ENCODE assay signal across 8 mouse cellular contexts in the genomic region with DNA sequence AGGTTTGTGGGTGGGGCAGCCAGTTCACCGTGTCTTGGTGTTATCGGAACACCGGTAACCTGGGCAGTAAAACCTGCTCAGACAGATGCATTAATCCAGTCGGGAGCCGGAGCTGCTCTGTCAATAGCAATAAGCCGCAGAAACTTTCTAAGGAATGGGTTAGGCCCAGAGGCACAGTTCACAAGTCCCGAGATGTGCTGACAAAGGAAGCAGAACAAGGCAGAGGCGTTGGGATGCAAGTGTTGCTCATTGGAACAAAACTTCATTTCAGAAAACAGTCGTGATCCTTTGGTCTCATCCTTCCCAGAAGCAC. TPM values are rescaled to one million over a fixed set of nuclear protein-coding genes. Genes with fewer than 3 reads are reported as not detected.
DNase-seq lines count a peak whose midpoint lies in the region; ATAC-seq and TF ChIP-seq lines count a peak whose summit lies in the region.

No protein-coding gene starts in this region.

- no peak; the same call in 1 of the 2 replicates for ATAC-seq in kidney, embryonic 16.5 days (ENCODE audit: low FRiP score, low TSS enrichment)
- no peak for ATAC-seq in hindbrain, embryonic 16.5 days
- no peak; the same call in 1 of the 2 replicates for ATAC-seq in midbrain, embryonic 15.5 days (replicated peaks)

- 3% methylated on average over 9 of the region's 9 CpGs for WGBS in kidney, embryonic 16.5 days
- 3% methylated on average over 9 of the region's 9 CpGs for WGBS in hindbrain, embryonic 16.5 days
- WGBS in midbrain, embryonic 15.5 days, result 2% methylated on average over 9 of the region's 9 CpGs

- peak overlapping the region; percentile 97 for H3K4me2 ChIP-seq in kidney, embryonic 16.5 days (replicated peaks; ENCODE audit: low read depth, low read length)
- H3K4me2 ChIP-seq in hindbrain, embryonic 16.5 days (ENCODE audit: low read length), result peak overlapping the region; percentile 100
- H3K4me2 ChIP-seq in midbrain, embryonic 15.5 days, result peak overlapping the region; percentile 99

- H3K9ac ChIP-seq in kidney, embryonic 16.5 days (replicated peaks; ENCODE audit: low read length), result peak overlapping the region; percentile 84
- H3K9ac ChIP-seq in hindbrain, embryonic 16.5 days (ENCODE audit: low read depth, low read length), result peak overlapping the region; percentile 81
- H3K9ac ChIP-seq in midbrain, embryonic 15.5 days, result peak overlapping the region; percentile 47

- peak overlapping the region; percentile 79 for H3K27ac ChIP-seq in kidney, embryonic 16.5 days (ENCODE audit: low read length)
- peak overlapping the region; percentile 53; the same call in 1 of the 2 replicates for H3K27ac ChIP-seq in cortical plate, adult 2 months (ENCODE audit: insufficient read depth, low read length)
- H3K27ac ChIP-seq in hindbrain, embryonic 16.5 days (ENCODE audit: low read depth, low read length), result peak overlapping the region; percentile 72
- H3K27ac ChIP-seq in midbrain, embryonic 15.5 days, result peak overlapping the region; percentile 56; the same call in 1 of the 2 replicates

- DNase-seq in kidney, adult 18-20 months, result no peak
- DNase-seq in urinary bladder, adult 2 months (ENCODE audit: low spot score), result no peak
- DNase-seq in urinary bladder, adult 18-20 months (ENCODE audit: low spot score in 2 of 2), result no peak
- DNase-seq in cerebellum, postnatal 10 days, result no peak

- peak overlapping the region; percentile 68 for H3K4me3 ChIP-seq in kidney, embryonic 16.5 days (ENCODE audit: low read length)
- peak overlapping the region; percentile 80 for H3K4me3 ChIP-seq in cortical plate, adult 2 months (ENCODE audit: insufficient read depth, low read length)
- H3K4me3 ChIP-seq in hindbrain, embryonic 16.5 days (ENCODE audit: low read length), result peak overlapping the region; percentile 77
- peak overlapping the region; percentile 50 for H3K4me3 ChIP-seq in midbrain, embryonic 15.5 days

- peaks cover 19% of the 10 kb centered on the region for H3K27me3 ChIP-seq in kidney, embryonic 16.5 days (ENCODE audit: insufficient read depth, low read length)
- H3K27me3 ChIP-seq in hindbrain, embryonic 16.5 days (replicated peaks; ENCODE audit: control insufficient read depth, insufficient read depth, low read length), result no peaks in the 10 kb centered on the region
- H3K27me3 ChIP-seq in midbrain, embryonic 15.5 days (replicated peaks), result peaks cover 14% of the 10 kb centered on the region

- TF ChIP-seq POLR2A in cortical plate, adult 2 months (IDR thresholded peaks at IDR 0.05; ENCODE audit: extremely low read depth, insufficient read depth, low read length), result no peak

- no peaks in the 10 kb centered on the region for H3K9me3 ChIP-seq in kidney, embryonic 16.5 days (ENCODE audit: low read length)
- H3K9me3 ChIP-seq in hindbrain, embryonic 16.5 days (ENCODE audit: control insufficient read depth, low read length), result no peaks in the 10 kb centered on the region
- H3K9me3 ChIP-seq in midbrain, embryonic 15.5 days, result no peaks in the 10 kb centered on the region

- peaks cover 11% of the 10 kb centered on the region for H3K4me1 ChIP-seq in kidney, embryonic 16.5 days (ENCODE audit: insufficient read depth, low read length)
- H3K4me1 ChIP-seq in cortical plate, adult 2 months (ENCODE audit: control insufficient read depth, insufficient read depth, low read length), result 0 out of 2 replicates have a peak, but pooled peaks cover 1% of the 10 kb centered on the region
- peaks cover 6% of the 10 kb centered on the region for H3K4me1 ChIP-seq in hindbrain, embryonic 16.5 days (ENCODE audit: control insufficient read depth, insufficient read depth, low read depth, low read length)
- peaks cover 20% of the 10 kb centered on the region for H3K4me1 ChIP-seq in midbrain, embryonic 15.5 days

- no peaks in the 10 kb centered on the region for H3K36me3 ChIP-seq in kidney, embryonic 16.5 days (ENCODE audit: insufficient read depth, low read length)
- no peaks in the 10 kb centered on the region for H3K36me3 ChIP-seq in hindbrain, embryonic 16.5 days (ENCODE audit: control insufficient read depth, insufficient read depth, low read length)
- H3K36me3 ChIP-seq in midbrain, embryonic 15.5 days (replicated peaks), result no peaks in the 10 kb centered on the region

- no peak for TF ChIP-seq CTCF in cortical plate, adult 2 months (IDR thresholded peaks at IDR 0.05; ENCODE audit: extremely low read depth, insufficient read depth, low read length)

RNA-seq across cellular contexts. Expression of gene Lekr1, which starts 6.5 kb away (rescaled TPM):
- 7.0 and 7.7 TPM in 2 replicates for polyA plus RNA-seq in kidney, embryonic 16.5 days (2015; fragmentation: Nextera tagmentation; extraction: Ambion mirVana)
- polyA plus RNA-seq in cortical plate, adult 2 months (2012; rRNA removed), result 6.6 and 7.7 TPM in 2 replicates
- 6.4 and 7.2 TPM in 2 replicates for polyA plus RNA-seq in hindbrain, embryonic 16.5 days (2015; fragmentation: Nextera tagmentation; extraction: Ambion mirVana)
- polyA plus RNA-seq in midbrain, embryonic 15.5 days (2015; fragmentation: Nextera tagmentation; extraction: Ambion mirVana), result 5.7 and 6.5 TPM in 2 replicates
- 3.9 and 5.7 TPM in 2 replicates for polyA plus RNA-seq in urinary bladder, adult 2 months (2012; rRNA removed)
